Mouse (Mus musculus): ENCODE measurements at regions not wholly inside any gene's neighbourhood (a gene's known extent, or its start where the extent isn't known, plus 50 kb on each side); places are given as distances from the start of the nearest gene placed in this dataset.

DNA sequence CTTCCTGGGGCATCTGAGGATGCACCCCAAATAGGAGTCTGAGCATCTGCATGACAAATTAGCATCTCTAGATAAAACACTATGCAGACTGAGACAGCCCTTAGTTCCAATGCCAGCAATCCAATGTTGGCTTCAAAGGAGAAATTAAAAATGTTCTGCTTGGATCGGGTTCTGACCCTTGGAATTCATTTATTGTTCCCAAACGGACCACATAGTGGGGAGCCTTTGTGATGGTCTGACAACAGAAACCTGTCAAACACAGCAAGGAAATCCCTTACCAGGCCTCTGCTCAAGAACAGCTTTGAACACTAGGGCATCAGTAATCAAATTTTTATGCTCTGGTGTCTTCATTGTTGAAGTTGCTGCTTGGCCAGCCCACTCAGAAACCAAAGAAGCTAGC lies 237.1 kb downstream of the Slc4a3 start:
- TF ChIP-seq GATA1 (IDR thresholded peaks at IDR 0.05; ENCODE audit: borderline replicate concordance, low read length) (no peak), FLI1 (IDR thresholded peaks at IDR 0.05; ENCODE audit: low read length) (no peak)
